Mouse (Mus musculus): ENCODE measurements around the gene Pkp1. TPM values are rescaled to one million over a fixed set of nuclear protein-coding genes. Genes with fewer than 3 reads are reported as not detected.
A peak's percentile ranks its signal among the peaks of the same experiment; 100 is the strongest.

Pkp1 gene
- total RNA-seq (2014; fragmentation: Nextera tagmentation) (not detected in 2 replicates), total RNA-seq (2017) (under 0.01 and 0.05 TPM in 2 replicates), polyA plus RNA-seq (2012) (not detected in 2 replicates)

DNA sequence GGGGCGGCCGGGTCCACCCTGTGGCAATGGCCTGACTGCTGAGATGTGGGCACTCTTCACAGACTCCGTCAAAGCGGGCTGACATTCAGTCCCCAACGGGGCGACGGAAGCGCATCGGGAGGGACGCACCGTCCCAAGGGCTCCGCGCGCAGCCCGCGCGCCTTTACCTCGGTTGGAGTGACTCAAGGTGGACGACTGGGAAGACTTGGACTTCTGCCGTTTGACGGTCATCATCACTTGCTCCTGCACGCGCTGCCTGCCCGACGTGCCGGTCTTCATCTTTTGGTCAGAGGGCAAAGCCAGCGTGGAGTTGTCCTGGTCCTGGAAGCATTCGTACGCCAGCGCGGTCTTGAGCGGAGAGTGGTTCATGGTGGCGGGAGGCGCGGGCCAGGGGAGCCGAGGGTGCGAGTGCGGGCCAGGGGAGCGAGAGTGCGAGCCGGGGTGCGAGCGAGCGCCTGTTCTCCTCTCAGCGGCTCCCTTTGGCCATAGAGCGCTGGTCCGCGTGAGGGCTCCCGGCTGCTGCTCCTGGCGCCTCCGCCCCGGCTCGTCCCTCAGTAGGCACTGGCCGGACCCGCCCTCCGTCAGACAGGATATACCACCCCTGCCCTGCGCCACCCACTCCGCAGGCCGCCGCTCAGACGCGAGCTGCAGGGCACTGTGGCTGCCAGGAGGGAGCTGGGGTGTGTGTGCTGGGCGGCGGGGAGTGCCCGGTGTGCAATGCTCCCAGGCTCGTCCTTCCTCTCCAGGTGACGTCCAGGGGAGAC lies at the start of gene Pkp1:
Gene Pkp1, minus strand, starts transcription at position 564 of the 764 bp plus-strand sequence.
- TF ChIP-seq CTCF (IDR thresholded peaks at IDR 0.05; ENCODE audit: low read depth, low read length) (no peak), GATA2 (IDR thresholded peaks at IDR 0.05; ENCODE audit: borderline replicate concordance, low read depth, low read length) (no peak), POLR2AphosphoS5 (IDR thresholded peaks at IDR 0.05; ENCODE audit: insufficient replicate concordance, low read depth, low read length) (no peak), TAL1 (conservative IDR thresholded peaks at IDR 0.05; ENCODE audit: low read depth, low read length) (no peak), GATA1 (IDR thresholded peaks at IDR 0.05; ENCODE audit: borderline replicate concordance, low read length) (no peak)
- H3K4me1 ChIP-seq (ENCODE audit: insufficient read depth, low read depth, low read length), result no peaks in the 10 kb centered on the region; the same call in 1 of the 2 replicates
- H3K4me3 ChIP-seq (ENCODE audit: low read depth, low read length), result no peak within 1 kb of the TSS
- H3K36me3 ChIP-seq (replicated peaks), result no peaks in the 10 kb centered on the region
- DNase-seq (ENCODE audit: low spot score) (no peak), ATAC-seq (ENCODE audit: extremely low read depth, insufficient number of reproducible peaks, low FRiP score, poor library complexity, severe bottlenecking) (no peak)
- H3K27me3 ChIP-seq (ENCODE audit: insufficient read depth, low read length), result peaks cover 38% of the 10 kb centered on the region
- H3K9me3 ChIP-seq (replicated peaks), result no peaks in the 10 kb centered on the region

DNA sequence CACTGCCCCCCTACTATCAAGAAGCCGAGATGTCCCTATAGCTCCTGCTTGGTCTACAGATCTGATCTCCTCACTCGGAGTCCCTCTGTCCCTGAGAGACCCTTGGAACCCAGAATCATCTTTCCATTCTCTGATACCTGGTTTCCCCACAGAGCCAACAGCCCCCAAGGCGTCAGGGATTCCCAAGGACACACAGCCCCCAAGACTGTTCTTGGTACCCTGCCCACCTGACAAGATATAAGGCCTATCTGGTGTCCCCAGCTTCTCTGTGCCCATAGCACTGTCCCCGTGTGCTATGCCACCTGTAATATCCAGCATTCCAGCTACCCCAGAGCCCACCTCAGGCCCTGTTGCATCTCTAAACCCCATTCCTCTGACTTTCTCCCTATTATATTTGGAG lies 48.7 kb upstream of the Pkp1 start:
- peaks cover 99% of the 10 kb centered on the region for H3K27me3 ChIP-seq (ENCODE audit: insufficient read depth, low read length)
- H3K9me3 ChIP-seq (replicated peaks), result no peaks in the 10 kb centered on the region
- peaks cover 13% of the 10 kb centered on the region for H3K4me1 ChIP-seq (ENCODE audit: insufficient read depth, low read depth, low read length)
- TF ChIP-seq TAL1 (conservative IDR thresholded peaks at IDR 0.05; ENCODE audit: low read depth, low read length) (no peak), POLR2AphosphoS5 (IDR thresholded peaks at IDR 0.05; ENCODE audit: insufficient replicate concordance, low read depth, low read length) (no peak), GATA1 (IDR thresholded peaks at IDR 0.05; ENCODE audit: borderline replicate concordance, low read length) (no peak), GATA2 (IDR thresholded peaks at IDR 0.05; ENCODE audit: borderline replicate concordance, low read depth, low read length) (no peak), CTCF (IDR thresholded peaks at IDR 0.05; ENCODE audit: low read depth, low read length) (no peak)
- H3K36me3 ChIP-seq (replicated peaks), result no peaks in the 10 kb centered on the region
- H3K4me3 ChIP-seq (ENCODE audit: low read depth, low read length), result no peak overlapping the region
- ATAC-seq (ENCODE audit: extremely low read depth, insufficient number of reproducible peaks, low FRiP score, poor library complexity, severe bottlenecking) (no peak), DNase-seq (ENCODE audit: low spot score) (no peak)

DNA sequence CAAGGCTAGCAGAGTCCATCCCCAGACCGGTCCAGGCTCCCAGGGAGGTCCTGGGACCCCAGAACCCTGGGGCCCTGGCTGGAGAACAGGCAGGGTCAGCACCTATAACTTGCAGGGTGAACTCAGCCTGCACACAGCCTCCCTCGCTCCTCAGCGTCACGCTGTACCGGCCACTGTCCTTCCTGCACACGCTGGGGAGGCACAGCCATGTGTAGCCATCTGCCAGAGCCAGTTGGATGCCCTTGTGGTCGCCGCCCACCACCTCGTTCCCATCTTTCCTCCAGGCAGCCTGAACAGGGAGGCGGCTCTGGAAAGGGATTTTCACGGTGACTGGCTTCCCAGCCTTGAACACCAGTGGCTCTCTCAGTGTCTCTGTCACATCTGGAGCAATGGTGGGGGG lies 45.6 kb upstream of the Pkp1 start:
- Histone ChIP-seq H3K4me3 (ENCODE audit: low read depth, low read length) (no peak overlapping the region), H3K27me3 (ENCODE audit: insufficient read depth, low read length) (peaks cover 93% of the 10 kb centered on the region), H3K9me3 (replicated peaks) (no peaks in the 10 kb centered on the region), H3K4me1 (ENCODE audit: insufficient read depth, low read depth, low read length) (peaks cover 18% of the 10 kb centered on the region), H3K36me3 (replicated peaks) (no peaks in the 10 kb centered on the region)
- TF ChIP-seq GATA2 (IDR thresholded peaks at IDR 0.05; ENCODE audit: borderline replicate concordance, low read depth, low read length), result no peak
- no peak for TF ChIP-seq CTCF (IDR thresholded peaks at IDR 0.05; ENCODE audit: low read depth, low read length)
- TF ChIP-seq POLR2AphosphoS5 (IDR thresholded peaks at IDR 0.05; ENCODE audit: insufficient replicate concordance, low read depth, low read length), result no peak
- no peak for TF ChIP-seq TAL1 (conservative IDR thresholded peaks at IDR 0.05; ENCODE audit: low read depth, low read length)
- no peak for TF ChIP-seq GATA1 (IDR thresholded peaks at IDR 0.05; ENCODE audit: borderline replicate concordance, low read length)
- DNase-seq (ENCODE audit: low spot score), result no peak
- no peak for ATAC-seq (ENCODE audit: extremely low read depth, insufficient number of reproducible peaks, low FRiP score, poor library complexity, severe bottlenecking)

DNA sequence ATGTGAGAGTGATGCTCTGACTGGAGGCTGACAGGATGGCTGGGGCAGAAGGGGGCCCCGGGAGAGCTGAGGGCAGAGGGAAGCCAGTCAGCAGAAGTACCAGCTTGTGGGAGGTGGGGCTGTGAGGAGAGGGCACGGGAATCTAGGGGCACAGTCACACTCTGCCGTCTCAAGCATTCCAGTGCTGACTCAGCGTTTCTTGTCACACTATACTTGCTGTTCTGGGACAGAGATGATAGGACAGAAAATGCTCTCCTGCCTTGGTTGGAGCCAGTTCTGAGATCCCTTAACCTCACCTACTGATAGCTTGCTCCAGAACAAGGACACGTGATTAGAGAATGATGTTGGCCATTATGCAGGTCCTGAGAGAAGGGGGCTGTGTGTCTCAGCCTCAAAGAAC lies 44.2 kb upstream of the Pkp1 start:
- H3K9me3 ChIP-seq (replicated peaks), result no peaks in the 10 kb centered on the region
- no peak overlapping the region for H3K4me3 ChIP-seq (ENCODE audit: low read depth, low read length)
- H3K36me3 ChIP-seq (replicated peaks), result no peaks in the 10 kb centered on the region
- peaks cover 21% of the 10 kb centered on the region for H3K4me1 ChIP-seq (ENCODE audit: insufficient read depth, low read depth, low read length)
- ATAC-seq (ENCODE audit: extremely low read depth, insufficient number of reproducible peaks, low FRiP score, poor library complexity, severe bottlenecking) (no peak), DNase-seq (ENCODE audit: low spot score) (no peak)
- TF ChIP-seq GATA1 (IDR thresholded peaks at IDR 0.05; ENCODE audit: borderline replicate concordance, low read length) (no peak), GATA2 (IDR thresholded peaks at IDR 0.05; ENCODE audit: borderline replicate concordance, low read depth, low read length) (no peak), POLR2AphosphoS5 (IDR thresholded peaks at IDR 0.05; ENCODE audit: insufficient replicate concordance, low read depth, low read length) (no peak), TAL1 (conservative IDR thresholded peaks at IDR 0.05; ENCODE audit: low read depth, low read length) (no peak), CTCF (IDR thresholded peaks at IDR 0.05; ENCODE audit: low read depth, low read length) (no peak)
- H3K27me3 ChIP-seq (ENCODE audit: insufficient read depth, low read length), result peaks cover 84% of the 10 kb centered on the region

DNA sequence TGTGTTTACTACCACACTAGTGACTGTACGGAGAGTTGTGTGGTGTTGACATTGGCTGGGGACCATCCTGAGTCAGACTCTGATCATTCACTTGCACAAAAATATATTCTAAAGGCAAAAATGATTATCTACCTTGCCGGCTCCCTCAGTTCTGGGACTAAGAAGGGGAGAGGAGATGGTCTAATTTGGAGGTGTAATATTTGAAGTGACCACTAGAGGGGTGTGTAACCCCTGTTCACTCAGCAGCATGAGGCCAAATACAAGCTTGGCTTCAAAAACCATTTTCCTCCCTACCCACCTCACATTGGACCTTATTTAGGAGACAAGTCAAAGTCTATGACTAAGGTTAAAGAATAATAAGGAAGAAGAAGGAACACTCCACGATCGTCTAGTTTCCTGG lies 39.5 kb upstream of the Pkp1 start:
- Histone ChIP-seq H3K36me3 (replicated peaks) (no peaks in the 10 kb centered on the region), H3K4me1 (ENCODE audit: insufficient read depth, low read depth, low read length) (peaks cover 16% of the 10 kb centered on the region), H3K9me3 (replicated peaks) (no peaks in the 10 kb centered on the region), H3K4me3 (ENCODE audit: low read depth, low read length) (no peak overlapping the region), H3K27me3 (ENCODE audit: insufficient read depth, low read length) (peaks cover 72% of the 10 kb centered on the region)
- DNase-seq (ENCODE audit: low spot score) (peak; percentile 51), ATAC-seq (ENCODE audit: extremely low read depth, insufficient number of reproducible peaks, low FRiP score, poor library complexity, severe bottlenecking) (0 out of 2 replicates have a peak, but pooled peaks have one; percentile 51)
- no peak for TF ChIP-seq TAL1 (conservative IDR thresholded peaks at IDR 0.05; ENCODE audit: low read depth, low read length)
- peak; percentile 90 for TF ChIP-seq CTCF (IDR thresholded peaks at IDR 0.05; ENCODE audit: low read depth, low read length)

DNA sequence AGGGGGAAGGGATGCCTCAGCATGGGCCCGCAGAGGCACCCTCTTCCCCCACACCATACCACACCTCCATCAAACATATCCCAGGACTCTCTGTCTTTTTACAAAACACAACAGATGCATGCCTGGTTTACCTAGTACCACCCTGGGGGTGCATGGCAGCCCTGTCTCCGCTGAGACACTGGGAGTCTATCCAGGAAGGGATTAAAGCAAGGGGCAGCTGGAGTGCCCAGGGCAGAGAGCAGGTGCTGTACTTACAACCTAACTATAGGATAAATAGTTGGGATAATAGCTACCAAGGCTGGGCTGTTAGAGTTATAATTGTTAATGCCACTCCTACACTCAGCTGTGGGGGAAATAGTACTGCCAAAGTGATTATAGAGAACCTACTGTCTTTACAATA lies 29.9 kb upstream of the Pkp1 start:
- Histone ChIP-seq H3K36me3 (replicated peaks) (no peaks in the 10 kb centered on the region), H3K4me3 (ENCODE audit: low read depth, low read length) (no peak overlapping the region), H3K4me1 (ENCODE audit: insufficient read depth, low read depth, low read length) (peaks cover 13% of the 10 kb centered on the region), H3K27me3 (ENCODE audit: insufficient read depth, low read length) (peaks cover 42% of the 10 kb centered on the region), H3K9me3 (replicated peaks) (no peaks in the 10 kb centered on the region)
- TF ChIP-seq GATA2 (IDR thresholded peaks at IDR 0.05; ENCODE audit: borderline replicate concordance, low read depth, low read length), result no peak
- DNase-seq (ENCODE audit: low spot score), result no peak
- ATAC-seq (ENCODE audit: extremely low read depth, insufficient number of reproducible peaks, low FRiP score, poor library complexity, severe bottlenecking), result no peak
